Mouse (Mus musculus) kidney, embryonic 14.5 days (tissue): ENCODE measurements at regions not wholly inside any gene's neighbourhood (a gene's known extent, or its start where the extent isn't known, plus 50 kb on each side); places are given as distances from the start of the nearest gene placed in this dataset.
A peak's percentile ranks its signal among the peaks of the same experiment; 100 is the strongest.

Source experiments
- ATAC-seq: fragments of 200-750 bp; cut with Nextera tagmentation; 2 replicates; pipeline ENCODE4 v1.8.0; 2017; ENCODE audit warnings: moderate number of reproducible peaks, mild to moderate bottlenecking, moderate TSS enrichment, moderate library complexity; ENCODE audit not compliant: low FRiP score, low TSS enrichment
- H3K27ac ChIP-seq: fragments of 300-500 bp; sonication (generic); 2 replicates; pipeline ENCODE4 v1.5.1; 2014; ENCODE audit warnings: low read depth, mild to moderate bottlenecking, low read length, moderate library complexity, mixed read lengths
- H3K27me3 ChIP-seq: fragments of 300-500 bp; sonication (generic); 2 replicates; pipeline ENCODE4 v1.6.1; 2014; ENCODE audit warnings: mild to moderate bottlenecking, low read length; ENCODE audit not compliant: control insufficient read depth, insufficient read depth
- H3K36me3 ChIP-seq: fragments of 300-500 bp; sonication (generic); 2 replicates; pipeline ENCODE4 v1.6.1; 2014; ENCODE audit warnings: low read length, mixed read lengths; ENCODE audit not compliant: control insufficient read depth, insufficient read depth
- H3K4me1 ChIP-seq: fragments of 300-500 bp; sonication (generic); 2 replicates; pipeline ENCODE4 v1.6.1; 2014; ENCODE audit warnings: low read length, mixed read lengths; ENCODE audit not compliant: control insufficient read depth, insufficient read depth
- H3K4me2 ChIP-seq: fragments of 300-500 bp; sonication (generic); replicated peaks from 2 replicates; pipeline ENCODE4 v1.6.1; 2014; ENCODE audit warnings: low read depth, mild to moderate bottlenecking, low read length
- H3K4me3 ChIP-seq: fragments of 300-500 bp; sonication (generic); 2 replicates; pipeline ENCODE4 v1.5.1; 2014; ENCODE audit warnings: mild to moderate bottlenecking, low read length
- H3K9ac ChIP-seq: fragments of 300-500 bp; sonication (generic); 2 replicates; pipeline ENCODE4 v1.6.1; 2014; ENCODE audit warnings: low read depth, mild to moderate bottlenecking, low read length, moderate library complexity
- H3K9me3 ChIP-seq: fragments of 300-500 bp; sonication (generic); 2 replicates; pipeline ENCODE4 v1.6.1; 2016; ENCODE audit warnings: low read length; ENCODE audit not compliant: control insufficient read depth
- WGBS: fragments of 180-500 bp; shearing (Covaris S2); extraction: QIAGEN DNeasy Blood & Tissue Kit; methylation state at CpG from one replicate; pipeline ENCODE4 v1.1.7; 2014; 5-methylcytosine and 5-hydroxymethylcytosine counted together

GRCm38 (mm10) chr12:110373408-110374065 lies 73.4 kb upstream of the Ppp2r5c start:
- no peak overlapping the region for H3K4me3 ChIP-seq
- no peak overlapping the region for H3K27ac ChIP-seq
- H3K27me3 ChIP-seq, result peaks cover 41% of the 10 kb centered on the region
- H3K9ac ChIP-seq, result no peak overlapping the region
- H3K9me3 ChIP-seq, result no peaks in the 10 kb centered on the region
- H3K36me3 ChIP-seq, result no peaks in the 10 kb centered on the region
- H3K4me1 ChIP-seq, result no peaks in the 10 kb centered on the region; the same call in 1 of the 2 replicates
- WGBS, result 2% methylated on average over 27 of the region's 27 CpGs
- H3K4me2 ChIP-seq, result no peak overlapping the region; the same call in 1 of the 2 replicates
- peak; percentile 85 for ATAC-seq

DNA sequence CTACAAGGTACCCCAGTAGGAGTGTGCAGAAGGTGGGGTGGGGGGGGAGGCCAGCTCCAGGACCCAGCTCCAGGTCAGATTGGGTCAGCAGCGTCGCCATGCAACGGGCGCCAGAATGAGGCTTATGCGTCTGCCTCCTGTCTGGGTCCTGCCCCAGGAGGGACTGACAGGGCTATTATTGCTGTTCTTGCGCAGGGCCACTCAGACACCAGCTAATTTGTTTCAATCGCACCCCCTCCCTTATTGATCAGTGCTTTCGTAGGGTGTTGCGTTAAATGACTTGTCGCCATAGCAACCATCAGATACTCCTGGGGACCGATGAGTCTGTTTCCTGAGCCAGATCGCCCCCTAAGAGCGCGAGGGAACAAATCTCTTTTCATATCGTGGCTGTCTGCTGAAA lies 71.8 kb upstream of the Ppp2r5c start:
- Histone ChIP-seq H3K4me1 (no peaks in the 10 kb centered on the region; the same call in 1 of the 2 replicates), H3K27me3 (peaks cover 41% of the 10 kb centered on the region), H3K4me3 (no peak overlapping the region), H3K9ac (no peak overlapping the region), H3K9me3 (no peaks in the 10 kb centered on the region), H3K27ac (no peak overlapping the region), H3K4me2 (no peak overlapping the region), H3K36me3 (no peaks in the 10 kb centered on the region)
- no peak for ATAC-seq
- 15% methylated on average over 15 of the region's 15 CpGs for WGBS

- 35% methylated on average over 7 of the region's 7 CpGs for WGBS
- Histone ChIP-seq H3K4me3 (no peak overlapping the region), H3K4me2 (no peak overlapping the region), H3K4me1 (peaks cover 5% of the 10 kb centered on the region; the same call in 1 of the 2 replicates), H3K27ac (no peak overlapping the region), H3K36me3 (no peaks in the 10 kb centered on the region), H3K27me3 (peaks cover 41% of the 10 kb centered on the region), H3K9ac (no peak overlapping the region), H3K9me3 (no peaks in the 10 kb centered on the region)
- ATAC-seq, result no peak
Observed at GRCm38 (mm10) chr12:110376062-110376837, 70.7 kb upstream of the Ppp2r5c start.

GRCm38 (mm10) chr12:110376838-110377150 lies 70.1 kb upstream of the Ppp2r5c start:
- H3K36me3 ChIP-seq, result no peaks in the 10 kb centered on the region
- H3K4me1 ChIP-seq, result peaks cover 9% of the 10 kb centered on the region
- H3K9ac ChIP-seq, result no peak overlapping the region
- no peak for ATAC-seq
- WGBS, result 79% methylated on average over 4 of the region's 4 CpGs
- H3K27me3 ChIP-seq, result peaks cover 41% of the 10 kb centered on the region
- no peaks in the 10 kb centered on the region for H3K9me3 ChIP-seq
- H3K4me3 ChIP-seq, result no peak overlapping the region
- no peak overlapping the region for H3K4me2 ChIP-seq
- no peak overlapping the region for H3K27ac ChIP-seq

- no peak overlapping the region for H3K9ac ChIP-seq
- whole genome bisulfite sequencing, result 55% methylated on average over 6 of the region's 6 CpGs
- no peaks in the 10 kb centered on the region for H3K36me3 ChIP-seq
- H3K27ac ChIP-seq, result no peak overlapping the region
- no peak overlapping the region for H3K4me2 ChIP-seq
- peaks cover 41% of the 10 kb centered on the region for H3K27me3 ChIP-seq
- H3K4me3 ChIP-seq, result no peak overlapping the region
- no peaks in the 10 kb centered on the region for H3K9me3 ChIP-seq
- ATAC-seq, result no peak
- H3K4me1 ChIP-seq, result peaks cover 11% of the 10 kb centered on the region
Observed at GRCm38 (mm10) chr12:110377306-110377705, 69.6 kb upstream of the Ppp2r5c start.

GRCm38 (mm10) chr12:110377734-110378133 lies 69.2 kb upstream of the Ppp2r5c start:
- H3K27me3 ChIP-seq, result peaks cover 40% of the 10 kb centered on the region
- no peaks in the 10 kb centered on the region for H3K36me3 ChIP-seq
- 73% methylated on average over 10 of the region's 10 CpGs for WGBS
- H3K9me3 ChIP-seq, result no peaks in the 10 kb centered on the region
- H3K4me2 ChIP-seq, result no peak overlapping the region
- H3K27ac ChIP-seq, result no peak overlapping the region
- peaks cover 11% of the 10 kb centered on the region for H3K4me1 ChIP-seq
- no peak overlapping the region for H3K4me3 ChIP-seq
- H3K9ac ChIP-seq, result no peak overlapping the region
- ATAC-seq, result no peak

- H3K36me3 ChIP-seq, result no peaks in the 10 kb centered on the region
- no peak overlapping the region for H3K27ac ChIP-seq
- H3K4me2 ChIP-seq, result no peak overlapping the region
- H3K27me3 ChIP-seq, result peaks cover 39% of the 10 kb centered on the region
- H3K4me1 ChIP-seq, result peaks cover 11% of the 10 kb centered on the region
- no peak overlapping the region for H3K4me3 ChIP-seq
- WGBS, result 84% methylated on average over 5 of the region's 5 CpGs
- no peak overlapping the region for H3K9ac ChIP-seq
- ATAC-seq, result no peak
- H3K9me3 ChIP-seq, result no peaks in the 10 kb centered on the region
Observed at GRCm38 (mm10) chr12:110378302-110378701, 68.6 kb upstream of the Ppp2r5c start.

DNA sequence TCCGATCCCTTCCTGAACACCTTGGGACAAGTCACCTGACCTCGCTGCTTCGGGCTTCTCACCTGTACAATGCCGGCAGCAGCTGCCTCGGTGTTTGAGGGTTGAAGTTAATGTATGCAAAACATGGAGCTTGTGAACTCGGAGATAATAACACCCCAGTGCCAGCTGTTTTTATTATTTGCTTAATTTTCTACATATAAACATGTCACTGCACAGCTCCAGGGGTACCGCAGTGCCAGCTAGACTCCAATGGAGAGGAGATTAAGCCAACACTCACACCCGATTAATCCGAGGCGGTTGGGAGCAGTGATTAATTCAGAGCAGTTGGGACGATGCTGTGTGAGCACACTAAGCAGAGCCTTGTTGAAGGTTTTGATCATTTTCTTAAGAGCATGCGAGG lies 67.2 kb upstream of the Ppp2r5c start:
- peaks cover 11% of the 10 kb centered on the region for H3K4me1 ChIP-seq
- no peaks in the 10 kb centered on the region for H3K36me3 ChIP-seq
- no peak for ATAC-seq
- no peak overlapping the region for H3K9ac ChIP-seq
- WGBS, result 80% methylated on average over 12 of the region's 12 CpGs
- H3K27ac ChIP-seq, result no peak overlapping the region
- H3K4me2 ChIP-seq, result no peak overlapping the region
- H3K4me3 ChIP-seq, result no peak overlapping the region
- H3K9me3 ChIP-seq, result no peaks in the 10 kb centered on the region
- H3K27me3 ChIP-seq, result peaks cover 28% of the 10 kb centered on the region
